Mouse (Mus musculus) T-cell, adult 2 months (primary cell): ENCODE measurements around the gene Vdr.

Source experiments
- DNase-seq: peaks from one replicate; pipeline ENCODE4 v3.0.0; 2022; ENCODE audit warnings: low spot score

Vdr gene

DNA sequence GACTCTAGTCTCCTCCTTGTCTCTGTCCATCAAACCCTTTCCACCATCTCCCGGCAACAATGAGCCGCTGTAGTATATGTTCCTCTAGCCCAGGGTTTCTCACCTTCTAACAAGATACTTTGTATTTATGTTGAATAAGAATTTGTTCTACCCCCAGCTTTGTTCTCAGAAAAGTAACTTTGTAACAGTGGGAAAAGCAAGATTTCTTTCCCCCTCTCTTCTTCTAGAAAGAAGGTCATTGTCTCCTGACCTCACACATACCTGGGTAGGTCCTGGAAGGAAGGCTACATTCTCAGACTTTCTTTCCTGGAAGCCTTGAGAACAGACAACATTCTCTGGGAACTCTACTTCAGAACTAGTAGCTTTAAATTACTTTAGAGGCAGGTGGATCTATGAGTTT is at the start of gene Vdr:
TSS of gene Vdr (minus strand) at position 101 of the 400 bp plus-strand sequence.
- no peak for DNase-seq

DNA sequence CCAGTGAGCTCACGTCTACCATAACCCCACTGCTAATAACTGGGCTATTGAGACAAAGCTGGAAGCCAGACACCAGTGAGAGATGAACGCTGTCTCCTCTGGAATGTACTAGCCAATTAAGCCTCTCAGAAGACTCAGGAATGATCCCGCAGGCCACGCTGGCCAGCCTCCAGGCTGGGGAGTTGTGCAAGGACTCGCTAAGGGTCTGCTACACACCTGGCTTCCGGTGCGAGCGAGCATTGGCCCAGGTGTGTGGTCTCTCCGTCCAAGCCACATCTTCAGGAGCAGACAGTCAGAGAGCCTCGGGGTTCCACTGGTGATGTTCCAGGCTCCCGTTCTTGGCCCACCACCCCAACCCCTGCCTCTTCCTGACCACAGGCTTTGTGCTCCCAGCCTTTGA is 46.0 kb upstream of the Vdr start:
- no peak for DNase-seq

DNA sequence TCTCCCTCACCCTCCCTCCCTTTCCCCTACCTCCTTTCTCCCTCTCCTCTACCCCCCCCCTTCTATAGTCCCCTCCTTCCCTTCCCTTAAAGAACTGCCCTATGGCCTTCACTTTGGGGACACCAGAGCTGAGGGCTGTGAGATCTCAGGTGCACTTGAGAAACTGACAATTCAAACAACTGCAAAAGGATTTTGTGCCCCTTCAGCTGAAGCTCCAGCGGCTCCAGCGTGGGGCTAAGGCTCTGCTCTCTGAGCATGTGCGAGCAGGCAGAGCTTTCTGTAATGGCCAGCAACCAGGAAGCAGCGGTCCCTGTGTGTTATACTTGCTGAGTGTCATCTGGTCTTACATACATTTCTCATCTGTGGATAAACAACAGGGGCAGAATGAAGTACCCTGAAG is 45.3 kb upstream of the Vdr start:
- DNase-seq, result no peak

DNA sequence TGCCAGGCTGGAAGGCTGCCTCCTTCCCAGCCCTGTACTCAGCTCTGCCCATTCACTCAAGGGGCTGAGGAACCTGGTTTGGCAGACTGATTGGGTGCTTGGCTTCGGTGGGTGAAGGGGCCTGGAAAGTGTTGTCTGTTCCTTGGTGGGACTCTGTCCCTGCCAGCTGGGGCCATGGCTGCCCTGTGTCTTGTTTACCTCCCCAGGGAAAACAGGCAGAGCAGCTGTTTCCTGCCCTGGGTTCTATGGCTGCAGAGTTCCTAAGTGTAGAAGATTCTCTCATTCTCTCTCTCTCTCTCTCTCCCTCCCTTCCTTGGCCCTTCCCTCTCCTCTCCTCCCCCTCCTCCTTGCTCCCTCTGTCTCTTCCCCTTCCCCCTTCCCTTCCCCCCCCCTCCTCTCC is 44.9 kb upstream of the Vdr start:
- no peak for DNase-seq

DNA sequence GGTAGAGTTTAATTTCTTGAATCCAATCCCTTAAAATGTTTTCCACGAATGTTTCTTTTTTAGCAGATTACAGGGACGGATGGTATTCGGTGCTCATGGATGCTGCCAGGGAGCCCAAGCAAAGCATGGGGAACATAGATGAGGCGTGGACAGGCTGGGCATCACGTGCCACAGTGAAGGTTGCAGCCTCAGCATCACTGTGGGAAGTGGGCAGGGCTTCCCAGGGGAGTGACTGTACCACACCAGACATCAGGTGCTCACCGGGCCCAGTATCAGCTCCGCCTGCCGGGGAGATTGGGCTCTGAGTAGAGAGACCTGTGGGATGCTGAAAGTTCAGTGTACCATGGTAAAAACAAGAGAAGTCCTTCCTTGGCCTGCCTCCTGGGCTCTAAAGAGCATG is 44.2 kb upstream of the Vdr start:
- no peak for DNase-seq

DNA sequence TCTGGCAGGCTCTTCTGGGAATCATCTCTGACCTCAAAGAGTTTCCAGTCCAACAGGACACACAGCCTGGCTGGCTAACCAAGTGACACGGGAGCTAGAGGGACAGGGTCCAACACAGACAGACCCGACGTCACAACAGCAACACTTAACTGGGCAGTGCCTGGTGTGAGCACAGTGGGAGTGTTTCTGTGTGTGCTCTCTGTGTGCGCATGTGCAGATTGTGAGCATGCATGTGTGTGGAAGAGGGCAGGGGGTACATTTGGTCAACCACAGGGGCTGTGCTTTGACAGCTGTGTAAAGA is 42.4 kb upstream of the Vdr start:
- DNase-seq, result no peak

DNA sequence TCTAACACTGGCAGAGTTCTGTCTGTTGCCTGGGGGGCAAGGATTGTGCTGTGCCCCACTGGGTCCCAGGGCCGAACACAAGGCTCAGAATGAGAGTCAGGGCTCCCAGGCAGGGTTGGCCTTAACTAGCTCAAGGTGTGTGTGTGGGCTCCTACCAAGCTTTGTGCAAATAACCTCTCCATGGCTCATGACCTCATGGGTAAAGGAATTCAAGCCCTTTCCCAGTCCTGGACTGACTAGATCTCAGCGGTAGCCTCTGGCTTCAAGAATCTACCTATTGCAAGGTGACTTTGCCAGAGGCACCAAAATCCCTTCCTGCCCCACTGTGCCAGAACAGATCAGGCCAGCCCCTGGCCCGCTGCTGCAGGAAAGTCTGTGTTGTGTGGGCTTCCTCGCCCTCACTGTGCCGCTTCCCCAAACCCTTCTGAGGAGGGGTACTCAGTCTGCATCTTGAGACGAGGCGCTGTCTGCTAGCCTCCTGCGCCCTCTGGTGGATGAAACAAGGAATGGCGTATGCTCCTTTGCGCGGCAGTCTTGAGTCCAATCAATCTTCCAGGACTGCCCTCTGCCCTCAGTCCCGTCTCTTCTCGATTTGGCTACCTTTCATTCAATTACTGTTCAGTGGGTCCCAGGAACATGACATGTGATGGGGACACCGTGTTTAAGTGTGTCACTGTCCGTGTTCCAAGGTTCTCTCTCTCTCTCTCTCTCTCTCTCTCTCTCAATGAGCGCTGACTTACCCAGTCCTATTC is 41.9 kb upstream of the Vdr start:
- DNase-seq, result peak; percentile 48

DNA sequence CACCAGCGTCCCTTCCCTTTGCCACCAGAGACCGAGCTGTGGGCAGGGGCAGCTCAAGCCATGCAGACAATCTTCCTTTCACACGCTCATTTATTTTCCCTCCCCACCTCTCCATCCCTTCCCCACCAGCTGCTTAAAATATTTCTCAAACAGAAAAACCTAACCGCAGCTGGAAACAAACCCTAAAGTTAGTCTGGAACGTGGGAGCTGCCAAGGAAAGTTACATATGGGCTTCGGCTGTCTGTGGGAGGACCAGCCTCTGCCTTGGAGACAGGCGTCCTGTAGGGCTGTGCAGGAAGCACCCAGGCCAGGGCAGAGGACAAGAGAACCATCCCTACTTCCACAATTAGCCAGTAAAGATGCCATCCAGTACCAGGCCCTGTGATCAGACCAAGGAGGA is 39.8 kb upstream of the Vdr start:
- DNase-seq, result no peak

DNA sequence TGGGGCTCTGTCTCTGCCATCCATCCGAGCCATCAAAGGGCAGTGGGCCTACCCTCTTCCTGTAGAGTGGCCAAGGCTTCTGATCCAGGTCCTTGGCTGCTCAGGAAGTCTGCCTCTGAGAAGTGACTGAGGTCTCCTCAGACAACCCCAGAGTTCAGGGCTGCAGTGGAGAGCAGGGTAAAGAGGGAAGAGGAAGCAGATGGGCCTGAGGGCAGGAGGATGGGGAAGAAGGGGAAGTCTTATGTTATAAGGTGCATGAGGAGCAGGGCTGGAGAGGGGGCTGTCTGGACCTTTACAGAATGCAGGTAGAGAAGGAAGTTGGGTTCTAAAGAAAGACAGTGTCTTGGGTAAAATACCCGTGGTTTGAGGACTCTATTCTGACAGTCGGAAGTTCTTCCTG is 39.3 kb upstream of the Vdr start:
- no peak for DNase-seq

DNA sequence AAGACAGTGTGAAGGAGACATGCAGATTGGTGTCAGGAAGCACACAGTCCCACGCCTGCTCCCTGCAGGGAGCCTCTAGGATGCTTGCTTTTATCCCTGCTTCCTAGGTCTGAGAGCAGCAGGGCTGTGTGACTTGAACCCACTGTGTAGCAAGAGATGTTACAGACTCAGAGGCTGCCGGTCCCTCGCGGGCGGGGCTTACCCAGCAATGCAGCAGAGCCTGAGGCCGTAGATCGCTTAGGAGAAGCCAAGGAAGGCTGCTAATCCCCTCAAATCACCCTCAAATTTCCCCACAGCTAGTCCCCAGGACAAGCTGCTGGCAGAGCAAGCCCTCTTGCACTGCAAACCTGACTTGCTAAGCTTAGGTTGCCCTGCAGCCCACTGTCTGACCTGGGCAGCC is 38.3 kb upstream of the Vdr start:
- DNase-seq, result no peak

DNA sequence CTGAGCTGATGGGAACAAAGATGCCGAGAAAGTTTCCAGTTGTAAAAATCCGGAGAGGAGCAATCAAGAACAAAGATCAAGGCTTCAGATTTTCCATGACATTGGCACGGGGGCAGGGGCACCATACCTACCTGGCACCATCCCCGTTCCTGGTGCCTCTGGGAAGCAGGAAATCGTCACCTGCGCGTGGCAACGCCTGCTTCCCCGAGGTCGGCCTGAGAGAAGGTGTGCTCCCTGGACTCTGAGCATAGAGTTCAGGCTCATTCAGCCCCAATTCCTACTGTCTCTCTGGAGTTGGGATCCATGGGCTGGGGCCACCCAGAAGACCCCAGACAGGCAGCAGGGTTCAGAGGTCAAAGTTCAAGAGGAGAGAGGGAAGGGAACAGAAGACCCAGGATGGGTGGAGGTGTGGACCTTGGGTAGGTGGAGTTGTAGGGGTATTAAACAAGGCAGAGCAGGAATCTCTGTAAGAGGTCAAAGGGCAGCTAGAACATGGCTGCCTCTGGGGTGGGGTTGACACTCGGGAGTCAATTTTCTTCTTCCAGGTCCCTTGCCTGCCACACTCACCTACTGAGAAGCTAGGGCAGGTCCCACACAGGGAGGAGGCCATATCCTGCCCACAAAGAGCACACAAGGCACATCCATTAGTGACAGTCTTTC is 35.4 kb upstream of the Vdr start:
- no peak for DNase-seq

DNA sequence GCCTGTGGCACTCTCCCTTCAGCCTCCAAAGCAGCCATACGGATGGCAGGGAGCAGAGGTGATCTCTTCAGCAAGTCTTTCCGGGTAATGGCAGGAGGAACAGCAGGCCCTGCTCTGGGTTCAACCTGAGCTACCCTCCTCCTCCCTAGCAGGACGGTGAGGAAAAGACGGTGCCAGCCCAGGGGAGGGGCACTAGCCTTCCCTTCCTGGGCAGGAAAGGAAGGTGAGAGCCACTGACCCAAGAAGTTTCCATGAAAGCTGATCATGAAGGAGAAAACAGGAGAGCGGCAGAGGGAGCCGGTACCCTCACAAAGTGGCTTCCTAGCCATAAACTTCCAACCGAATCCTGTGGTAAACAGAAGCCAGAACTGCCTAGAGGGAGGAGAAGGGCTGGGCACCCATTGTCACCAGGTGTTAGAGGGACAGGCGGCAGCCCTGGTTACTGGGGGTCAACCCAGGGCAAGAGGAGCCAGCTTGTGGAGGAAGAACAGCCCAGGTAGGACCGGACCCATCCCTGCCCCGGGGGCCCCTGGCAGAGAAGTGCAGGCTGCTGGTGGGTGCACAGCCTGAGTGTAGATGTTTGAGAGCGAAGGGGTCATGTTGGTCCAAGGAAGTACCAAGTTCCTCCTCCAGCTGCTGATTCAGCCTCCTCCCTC is 34.6 kb upstream of the Vdr start:
- DNase-seq, result no peak

DNA sequence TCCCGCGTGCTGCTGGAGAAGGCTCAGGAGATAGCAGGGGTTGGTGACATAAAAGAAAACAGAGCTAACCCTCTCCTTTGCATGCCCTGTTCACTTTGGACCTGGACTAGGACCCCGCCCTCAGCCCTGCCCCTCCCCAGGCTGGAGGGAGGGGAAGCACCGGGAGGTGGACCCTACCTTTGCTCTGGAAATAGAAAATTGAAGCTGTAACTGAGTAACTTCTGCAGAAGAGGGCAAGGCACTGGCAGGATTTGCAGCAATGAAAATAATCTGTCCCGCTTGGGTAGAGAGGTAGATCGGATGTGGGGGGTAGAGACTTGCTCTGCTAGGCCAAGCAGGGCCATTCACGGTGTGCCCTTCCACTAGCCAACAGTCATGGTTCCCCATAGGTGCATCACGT is 32.9 kb upstream of the Vdr start:
- no peak for DNase-seq

DNA sequence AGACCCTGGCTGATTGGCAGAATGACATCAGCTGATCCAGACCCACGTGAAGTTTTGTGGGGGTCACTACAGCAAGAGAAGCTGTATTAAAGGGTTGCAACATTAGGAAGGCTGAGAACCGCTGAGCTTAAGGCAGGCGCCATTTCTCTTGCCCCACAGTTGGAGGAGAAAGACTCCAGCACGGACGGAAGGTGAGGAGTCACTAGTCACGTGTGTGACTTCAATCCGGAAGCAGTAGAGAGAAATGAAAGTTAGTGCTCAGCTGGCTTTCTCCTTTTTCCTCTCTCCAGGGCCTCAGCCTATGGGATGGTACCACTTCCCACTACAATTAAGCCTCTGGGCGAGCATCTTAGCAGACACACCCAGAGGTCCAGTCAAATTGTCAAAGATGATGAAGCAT is 32.1 kb upstream of the Vdr start:
- no peak for DNase-seq

DNA sequence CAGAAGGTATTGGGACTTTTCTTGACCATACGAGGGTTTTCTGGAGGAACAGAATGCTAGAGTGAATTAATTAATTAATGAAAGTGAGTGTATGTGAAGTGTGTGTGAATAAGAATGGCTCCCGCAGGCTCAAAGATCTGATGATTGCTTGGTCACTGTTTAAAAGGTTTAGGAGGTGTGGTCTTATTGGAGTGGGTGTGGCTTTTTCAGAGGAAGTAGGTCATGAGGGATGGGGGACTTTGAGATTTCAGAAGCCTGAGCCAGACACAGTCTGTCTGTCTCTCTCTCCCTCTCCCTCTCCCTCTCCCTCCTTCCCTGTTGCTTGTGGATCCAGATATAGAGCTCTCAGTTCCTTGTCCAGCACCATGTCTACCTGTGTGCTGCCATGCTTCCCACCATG is 30.9 kb upstream of the Vdr start:
- no peak for DNase-seq

DNA sequence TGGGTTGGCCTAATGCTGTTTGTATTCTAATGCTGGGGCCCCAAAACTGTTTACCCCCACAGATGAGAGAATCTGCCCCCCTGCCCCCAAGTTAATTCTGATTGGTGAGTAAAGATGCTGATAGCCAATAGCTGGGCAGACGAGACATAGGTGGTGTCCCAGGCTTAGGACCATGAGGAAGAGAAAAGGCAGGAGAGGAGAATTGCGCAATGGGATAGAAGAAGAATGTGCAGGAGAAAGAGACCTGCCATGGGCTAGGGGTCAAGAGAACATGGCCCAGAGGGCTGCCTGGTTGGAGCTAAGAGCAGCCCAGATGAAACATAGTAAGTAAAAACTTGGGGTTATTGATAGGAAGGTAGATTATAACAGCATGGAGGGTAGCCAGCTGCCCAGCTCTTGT is 29.7 kb upstream of the Vdr start:
- DNase-seq, result no peak

DNA sequence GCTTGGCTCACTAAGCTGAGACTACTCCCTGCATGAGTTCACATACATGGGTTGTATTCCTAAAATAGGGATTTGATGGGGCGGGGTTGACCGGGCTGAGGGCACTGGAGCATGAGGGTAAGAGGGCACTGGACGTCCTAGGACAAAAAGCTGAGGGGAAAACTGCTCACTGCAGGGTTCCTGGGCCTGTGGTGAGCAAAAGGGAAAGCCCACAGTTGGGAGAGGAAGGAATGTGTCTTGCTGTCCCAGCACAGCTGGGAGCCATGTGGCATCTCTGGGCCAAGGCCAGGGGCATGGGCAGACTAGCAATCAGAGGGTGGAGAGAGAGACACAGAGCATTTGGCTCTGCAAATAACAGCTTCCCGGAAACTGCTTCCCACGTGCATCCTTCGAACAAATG is 28.1 kb upstream of the Vdr start:
- DNase-seq, result no peak

DNA sequence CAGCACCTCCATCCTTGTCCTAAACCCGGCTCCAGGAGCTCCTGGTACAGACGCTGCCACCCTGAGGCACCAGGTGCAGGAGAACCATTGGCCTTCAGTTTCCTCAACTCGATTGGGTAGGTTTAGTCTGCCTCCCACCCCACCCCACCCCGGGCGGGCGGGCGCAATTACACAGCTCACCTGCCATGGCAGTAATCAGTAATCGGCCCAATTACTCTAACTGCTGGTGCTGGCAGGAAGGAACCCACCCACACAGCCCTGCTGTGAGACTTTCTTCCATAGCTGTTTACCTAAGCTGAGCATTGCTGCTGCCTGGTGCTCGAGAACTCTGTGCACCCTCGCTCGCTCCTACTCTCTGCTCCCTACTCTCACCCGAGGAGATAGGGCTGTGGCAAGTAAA is 22.0 kb upstream of the Vdr start:
- no peak for DNase-seq

DNA sequence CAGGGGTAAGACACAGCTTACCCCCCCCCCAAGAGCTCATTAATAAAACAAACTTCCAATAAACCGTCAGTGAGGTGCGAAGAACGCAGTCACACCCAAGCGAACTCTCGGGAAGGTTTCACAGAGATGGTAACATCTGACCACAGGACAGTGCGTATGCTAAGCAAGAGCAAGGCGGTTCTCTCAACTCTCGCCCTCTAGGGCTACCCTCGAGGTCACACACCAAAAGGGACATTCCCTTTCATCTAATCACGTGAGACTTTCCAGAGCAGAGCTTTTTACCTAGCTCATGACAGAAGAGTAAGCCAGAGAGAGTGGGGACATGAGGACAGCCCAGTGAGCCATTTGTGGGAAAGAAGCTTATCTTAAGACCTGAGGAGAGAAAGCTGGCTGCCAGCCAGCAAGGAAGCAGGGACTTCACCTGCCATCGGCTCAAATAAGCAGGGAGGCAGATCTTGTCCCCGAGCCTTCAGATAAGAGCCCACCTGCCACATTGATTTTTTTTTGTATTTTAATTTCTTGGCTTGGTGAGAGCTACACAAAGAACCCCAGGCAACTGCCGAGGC is 18.9 kb upstream of the Vdr start:
- DNase-seq, result no peak

DNA sequence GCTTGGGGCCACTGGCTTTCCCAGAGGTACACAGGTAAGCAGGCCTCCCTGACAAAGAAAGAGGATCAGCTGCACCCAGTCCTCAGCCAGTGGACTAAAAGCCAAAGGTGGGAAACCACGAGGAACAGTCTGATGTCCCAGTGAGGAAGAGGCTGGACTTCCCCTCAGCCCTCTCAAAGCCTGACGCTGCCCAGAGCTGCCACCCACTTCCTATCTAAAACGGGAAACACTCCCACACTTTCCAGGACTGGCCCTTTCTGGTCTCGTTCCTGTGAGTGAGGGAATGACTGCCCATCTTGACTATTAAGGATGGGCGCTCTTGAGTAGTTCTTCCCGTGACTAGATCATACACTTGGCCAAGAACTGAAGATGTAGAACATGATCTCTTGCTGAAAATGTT is 17.4 kb upstream of the Vdr start:
- no peak for DNase-seq

DNA sequence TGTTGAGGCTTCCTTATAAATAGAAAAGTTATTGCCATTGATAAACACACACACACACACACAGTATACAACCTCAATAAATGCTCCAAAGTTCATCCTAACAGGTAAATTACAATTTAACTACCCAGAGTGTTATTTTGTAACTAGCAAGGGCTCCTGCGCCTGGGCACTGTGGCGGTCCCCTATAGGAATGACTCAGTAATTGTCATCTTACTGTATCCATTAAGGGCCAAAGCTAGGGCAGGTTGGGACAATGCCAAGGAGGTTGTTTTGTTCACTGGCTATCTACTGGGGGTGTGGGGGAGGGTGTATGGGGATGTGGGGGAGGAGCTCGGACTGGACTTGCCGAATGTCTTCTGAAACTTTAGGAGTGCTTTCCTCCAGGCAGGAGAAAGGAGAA is 16.6 kb upstream of the Vdr start:
- DNase-seq, result no peak

DNA sequence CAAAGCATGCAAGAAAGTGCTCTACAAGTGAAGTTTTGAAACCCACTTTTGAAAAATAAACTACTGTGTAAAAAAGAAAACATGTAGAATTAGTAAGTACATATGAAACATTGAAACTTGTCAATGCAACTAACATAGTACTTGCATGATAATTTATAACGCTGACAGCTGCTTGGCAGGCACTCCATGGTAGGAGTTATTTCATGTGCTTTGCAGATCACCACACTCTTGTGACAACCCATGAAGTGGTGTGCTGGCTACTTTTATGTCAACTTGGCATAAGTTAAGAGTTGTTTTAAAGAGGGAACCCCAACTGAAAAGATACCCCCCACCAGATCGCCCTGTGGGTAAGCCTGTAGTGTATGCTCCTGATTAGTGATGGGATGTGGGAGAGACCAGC is 12.0 kb upstream of the Vdr start:
- DNase-seq, result no peak

DNA sequence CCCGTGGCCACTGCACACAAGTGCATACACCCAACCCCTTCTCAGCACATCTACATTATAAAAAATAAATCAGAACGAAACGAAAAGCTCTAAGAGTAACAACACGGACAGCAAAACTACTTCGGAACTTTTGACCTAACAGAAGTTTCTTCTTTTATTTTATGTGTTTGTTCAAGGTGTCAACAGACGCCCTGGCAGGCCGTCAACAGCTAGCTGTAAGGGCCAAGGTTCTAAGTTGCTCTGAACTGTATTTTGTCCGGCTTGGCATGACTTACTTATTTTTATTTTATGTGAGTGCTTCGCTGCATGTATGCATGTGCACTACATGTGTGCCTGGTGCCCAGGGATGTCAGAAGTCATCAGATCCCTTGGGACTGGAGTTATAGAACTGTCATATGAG is 11.4 kb upstream of the Vdr start:
- no peak for DNase-seq

DNA sequence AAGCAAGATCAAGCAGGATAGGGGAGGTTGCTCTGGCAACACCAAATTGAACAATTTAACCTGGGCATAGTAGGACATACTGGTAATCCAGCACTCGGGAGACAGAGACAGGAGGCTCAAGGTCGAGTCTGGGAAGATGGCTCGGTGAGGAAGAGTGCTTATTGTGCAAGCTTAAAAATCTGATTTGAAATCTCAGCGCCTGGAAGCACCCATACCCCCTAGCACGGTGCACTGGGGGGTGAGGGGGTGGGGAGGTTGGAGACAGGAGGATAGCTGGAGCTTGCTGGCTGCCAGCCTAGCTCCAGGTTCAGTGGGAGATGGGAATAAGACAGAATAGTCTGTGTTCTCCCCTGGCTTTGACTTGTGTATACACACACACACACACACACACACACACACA is 9.9 kb upstream of the Vdr start:
- DNase-seq, result no peak
